Mouse (Mus musculus): ENCODE results near the gene Vmn1r85.

DNA sequence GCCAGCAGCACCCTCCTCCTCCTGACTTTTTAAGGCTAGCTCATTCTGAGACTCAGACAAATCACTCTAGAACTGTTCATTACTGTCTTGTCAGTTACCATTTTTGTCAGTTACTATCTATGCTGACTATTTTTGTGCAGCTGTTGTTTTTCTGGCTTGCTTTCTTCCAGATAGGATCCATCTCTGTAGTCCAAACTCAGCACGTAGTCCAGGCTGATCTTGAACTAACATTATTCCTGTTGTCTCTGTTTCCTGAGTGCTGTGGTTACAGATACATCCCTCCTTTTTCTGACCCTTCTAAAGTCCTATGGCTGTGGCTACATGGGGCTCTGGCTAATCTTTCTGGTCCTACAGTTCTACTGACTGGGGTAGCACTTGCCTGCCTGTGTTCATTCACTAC lies 55.8 kb downstream of the Vmn1r85 start:
- no peak for TF ChIP-seq GATA1 (IDR thresholded peaks at IDR 0.05; ENCODE audit: low read length)
- TF ChIP-seq TAL1 (IDR thresholded peaks at IDR 0.05; ENCODE audit: low read length): no peak

Measured in erythroblast, embryonic 14.5 days (primary cell).